Mouse (Mus musculus) granulocyte monocyte progenitor cell, adult 5-6 weeks (primary cell): ENCODE results near the gene Coro2a. TPM values are rescaled to one million over a fixed set of nuclear protein-coding genes. Genes with fewer than 3 reads are reported as not detected.
A peak's percentile ranks its signal among the peaks of the same experiment; 100 is the strongest.

Experiments used
- ATAC-seq: replicated peaks from 2 replicates; pipeline ENCODE4 v1.8.0; 2016; ENCODE audit warnings: mild to moderate bottlenecking, moderate TSS enrichment, inconsistent platforms; ENCODE audit not compliant: poor library complexity, severe bottlenecking
- total RNA-seq, 2 experiments: library from RNA; stranded (forward) in 1 of 2; stranded (reverse) in 1 of 2; fragments of 200-712, 200-1000 nt in 1 of 2; fragments of >200 nt in 1 of 2; fragmentation: Nextera tagmentation in 1 of 2; gene quantifications; 2 replicates each; pipeline ENCODE4 v1.2.3; 2014 to 2017

Gene Coro2a
- total RNA-seq, 2 experiments from 2014 or later: 28.4 to 73.0 TPM

- ATAC-seq: peak; percentile 74
These were observed 104.6 kb downstream of the Coro2a start for GRCm38 (mm10) chr4:46497286-46497892.

- ATAC-seq: no peak
These were observed 106.5 kb downstream of the Coro2a start for GRCm38 (mm10) chr4:46495543-46495942.

GRCm38 (mm10) chr4:46493071-46493470 is 108.9 kb downstream of the Coro2a start:
- no peak for ATAC-seq

DNA sequence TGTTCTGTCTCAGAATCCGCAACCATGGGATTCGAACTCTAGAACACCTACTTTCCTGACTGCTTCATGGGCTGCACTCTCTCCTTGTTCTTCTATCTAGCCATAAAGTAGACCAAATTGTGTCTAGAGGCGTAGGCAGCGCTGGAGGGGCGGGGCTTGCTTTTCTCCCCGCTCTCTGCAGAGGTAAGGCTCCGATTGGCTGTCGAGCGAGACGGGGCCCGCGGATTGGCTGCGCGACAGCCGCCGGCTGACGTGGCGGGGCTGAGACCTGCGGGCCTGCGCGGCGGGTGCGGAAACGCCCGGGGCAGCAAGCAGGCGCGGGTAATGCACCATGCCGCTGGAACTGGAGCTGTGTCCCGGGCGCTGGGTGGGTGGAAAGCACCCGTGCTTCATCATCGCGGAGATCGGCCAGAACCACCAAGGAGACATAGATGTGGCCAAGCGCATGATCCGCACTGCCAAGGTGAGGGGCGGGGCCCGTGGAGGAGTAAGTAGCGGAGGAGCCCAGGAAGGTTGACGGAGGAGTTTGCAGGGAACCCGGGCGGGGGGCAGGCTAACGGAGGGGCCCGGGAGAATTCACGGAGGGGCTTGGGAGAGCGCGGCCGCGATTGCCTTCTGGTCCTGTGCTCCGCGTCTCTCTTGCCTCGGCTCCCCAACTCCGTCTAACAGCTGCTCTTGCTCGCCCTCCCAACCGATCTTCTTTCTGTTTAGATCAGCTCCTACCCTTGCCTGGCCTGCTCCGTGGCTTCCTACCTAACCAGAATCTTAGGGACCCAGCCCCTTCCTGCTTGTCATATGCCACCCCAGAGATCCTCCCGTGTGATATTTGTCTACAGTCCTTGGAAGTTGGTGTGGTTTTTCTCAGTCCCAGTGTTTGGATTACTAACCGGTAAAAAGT is 112.7 kb downstream of the Coro2a start, which contains the start of gene Nans:
Gene Nans (plus strand): TSS at position 221 of the 898 bp plus-strand sequence.
- ATAC-seq: peak; percentile 91

DNA sequence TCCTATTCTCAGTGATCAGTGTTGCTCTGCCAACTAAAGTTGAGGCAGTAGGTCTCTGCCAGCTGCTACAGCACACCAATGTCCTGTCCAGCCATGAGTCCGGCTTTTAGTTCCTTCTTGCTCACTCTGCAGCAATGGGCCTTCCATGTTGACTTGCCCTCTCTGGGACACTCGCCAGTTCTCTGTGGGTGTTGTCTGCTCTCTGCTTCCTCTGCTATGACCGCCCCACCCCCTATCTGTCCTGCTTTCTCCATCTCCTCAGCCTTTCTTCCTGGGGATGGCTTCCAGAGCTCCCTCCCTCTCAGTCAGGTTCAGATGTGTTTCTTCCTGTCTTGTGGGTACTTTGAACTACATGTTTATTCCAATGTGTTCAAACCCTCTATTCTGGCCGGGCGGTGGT is 114.7 kb downstream of the Coro2a start:
- no peak for ATAC-seq

Other genes with a start within 250 kb of the Coro2a start
- 11.1 and 13.3 TPM in 2 replicates for gene Trmo, start 212.8 kb downstream of the Coro2a start, total RNA-seq (2014; fragmentation: Nextera tagmentation)
- gene Trmo, start 212.8 kb downstream of the Coro2a start, total RNA-seq (2017): 11.8 and 12.7 TPM in 2 replicates
- 0.45 and 1.2 TPM in 2 replicates for gene Hemgn, start 188.7 kb downstream of the Coro2a start, total RNA-seq (2014; fragmentation: Nextera tagmentation)
- gene Hemgn, start 188.7 kb downstream of the Coro2a start, total RNA-seq (2017): 2.2 and 3.0 TPM in 2 replicates
- gene Anp32b, start 151.3 kb downstream of the Coro2a start, total RNA-seq (2014; fragmentation: Nextera tagmentation): 672 and 724 TPM in 2 replicates
- 142 and 159 TPM in 2 replicates for gene Anp32b, start 151.3 kb downstream of the Coro2a start, total RNA-seq (2017)
- gene Nans, start 113.0 kb downstream of the Coro2a start, total RNA-seq (2014; fragmentation: Nextera tagmentation): 77.2 and 94.3 TPM in 2 replicates
- gene Nans, start 113.0 kb downstream of the Coro2a start, total RNA-seq (2017): 86.2 and 97.0 TPM in 2 replicates
- gene Trim14, start 66.1 kb downstream of the Coro2a start, total RNA-seq (2014; fragmentation: Nextera tagmentation): 21.1 and 34.2 TPM in 2 replicates
- 15.6 and 16.3 TPM in 2 replicates for gene Trim14, start 66.1 kb downstream of the Coro2a start, total RNA-seq (2017)
- gene Tbc1d2, start 48.0 kb upstream of the Coro2a start, total RNA-seq (2014; fragmentation: Nextera tagmentation): 5.4 and 8.7 TPM in 2 replicates
- gene Tbc1d2, start 48.0 kb upstream of the Coro2a start, total RNA-seq (2017): 4.4 and 6.8 TPM in 2 replicates